Mouse (Mus musculus): Measurements from ENCODE around the gene Nags. TPM values are rescaled to one million over a fixed set of nuclear protein-coding genes. Genes with fewer than 3 reads are reported as not detected.
A peak's percentile ranks its signal among the peaks of the same experiment; 100 is the strongest.

Gene Nags
- 0.10 TPM in 1 of 2 replicates, not detected in the other for polyA plus RNA-seq (2015; fragmentation: Nextera tagmentation; extraction: Ambion mirVana)

DNA sequence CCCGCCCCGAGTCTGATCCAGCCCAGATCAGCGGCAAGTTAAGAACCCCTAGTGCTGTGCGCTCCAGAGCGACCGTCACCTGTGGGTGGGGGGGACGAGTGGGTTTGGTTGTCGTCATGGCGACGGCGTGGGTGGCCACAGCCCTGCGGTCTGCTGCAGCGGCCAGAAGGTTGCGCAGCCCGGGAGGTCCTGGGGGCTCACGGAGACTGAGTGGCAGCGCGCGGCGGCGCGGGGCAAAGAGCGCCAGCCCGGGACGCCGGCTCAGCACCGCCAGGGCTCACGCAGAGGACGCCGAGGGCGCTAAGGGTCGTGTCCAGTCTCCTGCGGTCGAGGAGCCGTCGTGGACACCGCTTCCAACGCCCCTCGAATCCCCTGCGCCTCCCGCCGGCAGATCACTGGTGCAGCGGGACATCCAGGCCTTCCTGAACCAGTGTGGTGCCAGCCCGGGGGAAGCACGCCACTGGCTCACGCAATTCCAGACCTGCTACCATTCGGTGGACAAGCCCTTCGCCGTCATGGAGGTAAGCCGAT, at the start of gene Nags:
TSS of gene Nags (plus strand) at position 43 of the 531 bp plus-strand sequence.
- no peak for ATAC-seq (ENCODE audit: low FRiP score)
- under 1% methylated on average over 48 of the region's 50 CpGs for WGBS
- Histone ChIP-seq H3K27ac (replicated peaks) (no peak within 1 kb of the TSS), H3K4me1 (peaks cover 23% of the 10 kb centered on the region), H3K4me2 (peak within 1 kb of the TSS; percentile 49), H3K27me3 (replicated peaks) (peaks cover 74% of the 10 kb centered on the region), H3K9ac (replicated peaks) (no peak within 1 kb of the TSS), H3K9me3 (replicated peaks) (no peaks in the 10 kb centered on the region), H3K4me3 (replicated peaks) (peak within 1 kb of the TSS; percentile 25), H3K36me3 (no peaks in the 10 kb centered on the region)

- 90% methylated on average over 3 of the region's 3 CpGs for WGBS
- H3K9ac ChIP-seq (replicated peaks), result no peak overlapping the region
- H3K4me3 ChIP-seq (replicated peaks), result no peak overlapping the region
- H3K27me3 ChIP-seq (replicated peaks), result 0 out of 2 replicates have a peak, but pooled peaks cover 9% of the 10 kb centered on the region
- H3K4me2 ChIP-seq, result no peak overlapping the region
- peaks cover 16% of the 10 kb centered on the region for H3K4me1 ChIP-seq
- no peaks in the 10 kb centered on the region for H3K36me3 ChIP-seq
- H3K27ac ChIP-seq (replicated peaks), result no peak overlapping the region
- no peak for ATAC-seq (ENCODE audit: low FRiP score)
- no peaks in the 10 kb centered on the region for H3K9me3 ChIP-seq (replicated peaks)
These were observed 49.6 kb upstream of the Nags start for GRCm38 (mm10) chr11:102095676-102096075.

GRCm38 (mm10) chr11:102096446-102096845, 48.9 kb upstream of the Nags start:
- Histone ChIP-seq H3K4me3 (replicated peaks) (peak overlapping the region; percentile 28; the same call in 1 of the 2 replicates), H3K4me1 (peaks cover 16% of the 10 kb centered on the region), H3K9me3 (replicated peaks) (no peaks in the 10 kb centered on the region), H3K36me3 (no peaks in the 10 kb centered on the region), H3K27me3 (replicated peaks) (peaks cover 14% of the 10 kb centered on the region), H3K4me2 (peak overlapping the region; percentile 58), H3K27ac (replicated peaks) (no peak overlapping the region; the same call in 1 of the 2 replicates), H3K9ac (replicated peaks) (no peak overlapping the region)
- WGBS, result 75% methylated on average over 5 of the region's 5 CpGs
- no peak for ATAC-seq (ENCODE audit: low FRiP score)

DNA sequence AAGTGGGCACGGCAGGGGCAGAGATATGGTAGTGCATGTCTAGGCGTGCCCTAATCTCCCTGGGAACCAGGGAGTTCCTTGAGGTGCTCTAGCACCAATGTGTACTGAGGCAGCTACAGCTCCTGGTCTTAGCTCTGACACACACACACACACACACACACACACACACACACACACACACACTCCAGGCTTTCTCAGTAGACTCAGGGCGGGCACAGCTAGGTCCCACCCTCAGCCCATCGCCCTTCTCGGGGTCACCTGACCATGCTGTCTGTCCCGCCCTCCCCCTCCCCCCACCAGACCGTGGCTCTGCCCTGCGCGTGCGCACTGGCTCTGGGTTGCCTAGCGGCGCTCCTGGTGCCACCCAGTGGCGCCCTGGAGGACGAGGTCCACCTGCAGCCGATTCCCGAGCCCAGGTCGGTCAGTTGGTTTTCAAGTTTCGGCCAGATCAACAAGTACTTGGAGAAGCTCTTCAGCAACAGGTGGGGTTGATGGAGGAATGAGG, 48.4 kb upstream of the Nags start:
- WGBS, result 7% methylated on average over 17 of the region's 18 CpGs
- H3K27ac ChIP-seq (replicated peaks), result no peak overlapping the region; the same call in 1 of the 2 replicates
- ATAC-seq (ENCODE audit: low FRiP score), result peak; percentile 90
- no peaks in the 10 kb centered on the region for H3K36me3 ChIP-seq
- H3K9ac ChIP-seq (replicated peaks), result 0 out of 2 replicates have a peak overlapping the region, but pooled peaks have one; percentile 30
- H3K4me1 ChIP-seq, result peaks cover 16% of the 10 kb centered on the region
- H3K9me3 ChIP-seq (replicated peaks), result no peaks in the 10 kb centered on the region
- H3K27me3 ChIP-seq (replicated peaks), result peaks cover 18% of the 10 kb centered on the region
- H3K4me3 ChIP-seq (replicated peaks), result peak overlapping the region; percentile 28
- peak overlapping the region; percentile 58 for H3K4me2 ChIP-seq

DNA sequence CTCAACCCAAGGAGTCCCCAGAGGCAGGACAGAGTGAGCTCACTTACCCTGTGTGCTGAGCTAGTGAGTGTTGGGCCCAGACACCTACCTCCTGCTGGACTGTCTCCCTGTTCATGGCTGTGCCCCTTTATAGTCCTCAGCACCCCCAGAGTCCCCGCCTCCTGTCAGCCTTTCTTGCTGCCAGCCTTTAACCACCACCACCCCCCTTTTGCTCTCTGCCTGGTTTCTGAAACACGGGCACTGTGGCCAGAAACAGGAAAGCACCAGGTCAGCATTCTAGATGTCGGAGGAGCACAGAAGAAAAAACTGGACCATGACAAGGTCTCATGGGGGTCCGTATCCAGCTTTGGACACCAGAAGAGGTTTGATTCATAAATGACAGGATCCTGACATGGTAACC, 44.1 kb upstream of the Nags start, which contains the start of gene Ppy:
TSS of gene Ppy (minus strand) at position 101 of the 400 bp plus-strand sequence.
- Histone ChIP-seq H3K4me1 (peaks cover 16% of the 10 kb centered on the region), H3K27me3 (replicated peaks) (peaks cover 55% of the 10 kb centered on the region), H3K27ac (replicated peaks) (no peak within 1 kb of the TSS), H3K4me3 (replicated peaks) (no peak within 1 kb of the TSS), H3K4me2 (no peak within 1 kb of the TSS), H3K36me3 (no peaks in the 10 kb centered on the region), H3K9ac (replicated peaks) (no peak within 1 kb of the TSS), H3K9me3 (replicated peaks) (no peaks in the 10 kb centered on the region)
- WGBS, result 80% methylated on average over 4 of the region's 4 CpGs
- no peak for ATAC-seq (ENCODE audit: low FRiP score)

- Histone ChIP-seq H3K27me3 (replicated peaks) (peaks cover 68% of the 10 kb centered on the region), H3K9ac (replicated peaks) (no peak overlapping the region), H3K4me2 (no peak overlapping the region), H3K4me3 (replicated peaks) (no peak overlapping the region), H3K4me1 (peaks cover 4% of the 10 kb centered on the region), H3K27ac (replicated peaks) (no peak overlapping the region), H3K9me3 (replicated peaks) (no peaks in the 10 kb centered on the region), H3K36me3 (no peaks in the 10 kb centered on the region)
- 20% methylated on average over 17 of the region's 17 CpGs for WGBS
- ATAC-seq (ENCODE audit: low FRiP score), result no peak
These were observed 42.6 kb upstream of the Nags start for GRCm38 (mm10) chr11:102102485-102103258.

- Histone ChIP-seq H3K4me3 (replicated peaks) (no peak overlapping the region), H3K4me2 (no peak overlapping the region), H3K36me3 (no peaks in the 10 kb centered on the region), H3K9me3 (replicated peaks) (no peaks in the 10 kb centered on the region), H3K27me3 (replicated peaks) (peaks cover 75% of the 10 kb centered on the region), H3K4me1 (0 out of 2 replicates have a peak, but pooled peaks cover 3% of the 10 kb centered on the region), H3K9ac (replicated peaks) (no peak overlapping the region), H3K27ac (replicated peaks) (no peak overlapping the region)
- whole genome bisulfite sequencing, result 2% methylated on average over 18 of the region's 21 CpGs
- ATAC-seq (ENCODE audit: low FRiP score), result no peak
These were observed 38.4 kb upstream of the Nags start for GRCm38 (mm10) chr11:102106911-102107310.

- H3K9me3 ChIP-seq (replicated peaks), result no peaks in the 10 kb centered on the region
- H3K4me3 ChIP-seq (replicated peaks), result no peak within 1 kb of the TSS
- H3K27me3 ChIP-seq (replicated peaks), result peaks cover 70% of the 10 kb centered on the region
- no peak within 1 kb of the TSS for H3K4me2 ChIP-seq
- no peaks in the 10 kb centered on the region for H3K36me3 ChIP-seq
- no peak within 1 kb of the TSS for H3K9ac ChIP-seq (replicated peaks)
- no peak within 1 kb of the TSS for H3K27ac ChIP-seq (replicated peaks)
- ATAC-seq (ENCODE audit: low FRiP score), result no peak
- WGBS, result 12% methylated on average over 9 of the region's 9 CpGs
- H3K4me1 ChIP-seq, result 0 out of 2 replicates have a peak, but pooled peaks cover 3% of the 10 kb centered on the region
These were observed 37.6 kb upstream of the Nags start, which contains the start of gene Pyy for GRCm38 (mm10) chr11:102107732-102108131. TSS of gene Pyy (minus strand) at chr11:102107832.

- Histone ChIP-seq H3K9ac (replicated peaks) (no peak overlapping the region), H3K9me3 (replicated peaks) (no peaks in the 10 kb centered on the region), H3K4me1 (0 out of 2 replicates have a peak, but pooled peaks cover 3% of the 10 kb centered on the region), H3K27ac (replicated peaks) (no peak overlapping the region), H3K27me3 (replicated peaks) (peaks cover 37% of the 10 kb centered on the region), H3K4me3 (replicated peaks) (no peak overlapping the region), H3K4me2 (no peak overlapping the region), H3K36me3 (no peaks in the 10 kb centered on the region)
- no peak for ATAC-seq (ENCODE audit: low FRiP score)
- 84% methylated on average over 5 of the region's 5 CpGs for WGBS
These were observed 33.7 kb upstream of the Nags start for GRCm38 (mm10) chr11:102111576-102111975.

DNA sequence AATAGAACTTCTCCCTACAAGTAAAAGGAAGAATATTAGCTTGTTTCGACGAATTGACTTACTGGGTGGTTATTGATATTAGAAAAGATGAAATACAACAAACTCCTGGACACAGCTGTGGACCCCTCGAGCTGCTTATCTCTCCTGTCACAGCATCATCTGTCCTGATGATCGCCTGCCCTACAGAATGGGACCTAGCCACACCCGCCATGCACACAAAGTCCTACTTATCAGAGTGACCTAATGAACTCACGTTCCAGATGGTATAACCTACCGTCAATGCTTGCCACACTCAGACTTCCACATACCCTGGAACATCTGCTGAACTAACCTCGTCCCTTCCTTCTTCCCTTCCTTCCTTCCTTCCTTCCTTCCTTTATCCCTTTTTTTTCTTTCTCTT, 29.1 kb upstream of the Nags start:
- H3K4me1 ChIP-seq, result no peaks in the 10 kb centered on the region
- H3K27me3 ChIP-seq (replicated peaks), result peaks cover 7% of the 10 kb centered on the region
- no peak overlapping the region for H3K27ac ChIP-seq (replicated peaks)
- H3K9me3 ChIP-seq (replicated peaks), result no peaks in the 10 kb centered on the region
- no peak overlapping the region for H3K4me2 ChIP-seq
- H3K4me3 ChIP-seq (replicated peaks), result no peak overlapping the region
- H3K36me3 ChIP-seq, result no peaks in the 10 kb centered on the region
- 85% methylated on average over 8 of the region's 8 CpGs for WGBS
- no peak overlapping the region for H3K9ac ChIP-seq (replicated peaks)
- no peak for ATAC-seq (ENCODE audit: low FRiP score)

DNA sequence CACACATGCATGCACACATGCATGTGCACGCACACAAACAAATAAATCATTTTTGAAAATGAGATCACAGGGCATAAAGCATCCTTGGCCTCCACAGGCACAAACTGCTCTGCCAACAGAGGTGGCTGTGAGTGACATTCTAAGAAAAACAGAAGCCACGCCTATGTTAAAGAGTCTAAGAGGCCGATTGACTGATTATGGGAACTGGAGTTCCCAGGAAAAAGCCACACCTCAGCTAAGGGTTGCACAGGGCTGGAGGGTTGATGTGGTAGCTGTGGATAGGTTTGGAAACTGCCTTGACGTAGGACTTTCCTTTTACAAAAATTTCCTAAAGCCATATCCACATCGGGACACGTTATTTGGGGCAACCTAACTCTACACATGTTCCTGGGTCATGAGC, 27.9 kb upstream of the Nags start:
- ATAC-seq (ENCODE audit: low FRiP score), result no peak
- H3K4me1 ChIP-seq, result no peaks in the 10 kb centered on the region
- 87% methylated on average over 6 of the region's 6 CpGs for WGBS
- H3K27ac ChIP-seq (replicated peaks), result no peak overlapping the region
- no peak overlapping the region for H3K4me2 ChIP-seq
- H3K4me3 ChIP-seq (replicated peaks), result no peak overlapping the region
- H3K9ac ChIP-seq (replicated peaks), result no peak overlapping the region
- H3K9me3 ChIP-seq (replicated peaks), result no peaks in the 10 kb centered on the region
- no peaks in the 10 kb centered on the region for H3K36me3 ChIP-seq
- peaks cover 3% of the 10 kb centered on the region for H3K27me3 ChIP-seq (replicated peaks)

All from neural tube, embryonic 15.5 days (tissue).